Mouse (Mus musculus) midbrain, embryonic 12.5 days (tissue): ENCODE data around the gene Gm10271. TPM values are rescaled to one million over a fixed set of nuclear protein-coding genes. Genes with fewer than 3 reads are reported as not detected.

Experiments
- ATAC-seq: fragments of 200-750 bp; cut with Nextera tagmentation; 2 replicates; pipeline ENCODE4 v1.8.0; 2017; ENCODE audit warnings: low read depth, moderate TSS enrichment, moderate library complexity; ENCODE audit not compliant: low FRiP score
- H3K27ac ChIP-seq: fragments of 300-500 bp; sonication (generic); replicated peaks from 2 replicates; pipeline ENCODE4 v1.5.1; 2016; ENCODE audit warnings: mild to moderate bottlenecking
- H3K27me3 ChIP-seq: fragments of 300-500 bp; sonication (generic); 2 replicates; pipeline ENCODE4 v1.6.1; 2016; ENCODE audit warnings: mild to moderate bottlenecking
- H3K36me3 ChIP-seq: fragments of 300-500 bp; sonication (generic); 2 replicates; pipeline ENCODE4 v1.6.1; 2016
- H3K4me1 ChIP-seq: fragments of 300-500 bp; sonication (generic); 2 replicates; pipeline ENCODE4 v1.6.1; 2016
- H3K4me2 ChIP-seq: fragments of 300-500 bp; sonication (generic); replicated peaks from 2 replicates; pipeline ENCODE4 v1.6.1; 2016; ENCODE audit warnings: mild to moderate bottlenecking, moderate library complexity
- H3K4me3 ChIP-seq: fragments of 300-500 bp; sonication (generic); 2 replicates; pipeline ENCODE4 v1.5.1; 2016; ENCODE audit warnings: mild to moderate bottlenecking
- H3K9ac ChIP-seq: fragments of 300-500 bp; sonication (generic); replicated peaks from 2 replicates; pipeline ENCODE4 v1.6.1; 2016; ENCODE audit warnings: mild to moderate bottlenecking, moderate library complexity
- H3K9me3 ChIP-seq: fragments of 300-500 bp; sonication (generic); 2 replicates; pipeline ENCODE4 v1.6.1; 2016; ENCODE audit warnings: mild to moderate bottlenecking
- WGBS: fragments of 180-500 bp; shearing (Covaris S2); methylation state at CpG from one replicate; pipeline ENCODE4 v1.1.7; 2016; 5-methylcytosine and 5-hydroxymethylcytosine counted together
- polyA plus RNA-seq: library from polyadenylated mRNA; unstranded; fragments of >200 nt; fragmentation: Nextera tagmentation; extraction: Ambion mirVana; gene quantifications from 2 replicates; pipeline ENCODE4 v1.2.1, GENCODE M21; 2016

Gene Gm10271
- polyA plus RNA-seq, 1 experiment from 2014 or later, result not detected

GRCm38 (mm10) chr10:116949111-116950008, 23.0 kb downstream of the Gm10271 start:
- Histone ChIP-seq H3K4me2 (peak overlapping the region; percentile 59), H3K4me1 (peaks cover 13% of the 10 kb centered on the region), H3K9ac (peak overlapping the region; percentile 91), H3K4me3 (peak overlapping the region; percentile 93), H3K9me3 (no peaks in the 10 kb centered on the region), H3K27me3 (no peaks in the 10 kb centered on the region), H3K36me3 (no peaks in the 10 kb centered on the region), H3K27ac (peak overlapping the region; percentile 93)
- ATAC-seq, result peak; percentile 38
- WGBS, result under 1% methylated on average over 44 of the region's 44 CpGs

- no peak for ATAC-seq
- H3K9ac ChIP-seq, result no peak overlapping the region
Observed at GRCm38 (mm10) chr10:116948414-116948813, 24.0 kb downstream of the Gm10271 start.

GRCm38 (mm10) chr10:116944940-116945339, 27.5 kb downstream of the Gm10271 start:
- Histone ChIP-seq H3K4me2 (no peak overlapping the region), H3K36me3 (peaks cover 10% of the 10 kb centered on the region), H3K27me3 (no peaks in the 10 kb centered on the region), H3K27ac (no peak overlapping the region), H3K4me1 (peaks cover 8% of the 10 kb centered on the region), H3K9ac (no peak overlapping the region), H3K4me3 (no peak overlapping the region), H3K9me3 (0 out of 2 replicates have a peak, but pooled peaks cover 5% of the 10 kb centered on the region)
- WGBS, result 81% methylated on average over 10 of the region's 10 CpGs
- no peak for ATAC-seq

More at GRCm38 (mm10) chr10:116948414-116948813, 24.0 kb downstream of the Gm10271 start:
- Histone ChIP-seq H3K4me3 (no peak overlapping the region), H3K36me3 (no peaks in the 10 kb centered on the region), H3K9me3 (no peaks in the 10 kb centered on the region), H3K27ac (no peak overlapping the region), H3K4me2 (peak overlapping the region; percentile 59), H3K4me1 (peaks cover 13% of the 10 kb centered on the region), H3K27me3 (no peaks in the 10 kb centered on the region)
- 80% methylated on average over 9 of the region's 9 CpGs for WGBS

- no peak overlapping the region for H3K9ac ChIP-seq
- no peak overlapping the region for H3K27ac ChIP-seq
- H3K36me3 ChIP-seq, result peaks cover 12% of the 10 kb centered on the region
- H3K27me3 ChIP-seq, result no peaks in the 10 kb centered on the region
- peaks cover 8% of the 10 kb centered on the region for H3K4me1 ChIP-seq
- no peak overlapping the region for H3K4me3 ChIP-seq
- no peak for ATAC-seq
- WGBS, result 79% methylated on average over 3 of the region's 3 CpGs
- 0 out of 2 replicates have a peak, but pooled peaks cover 5% of the 10 kb centered on the region for H3K9me3 ChIP-seq
- H3K4me2 ChIP-seq, result no peak overlapping the region
Observed at GRCm38 (mm10) chr10:116944144-116944543, 28.3 kb downstream of the Gm10271 start.

- H3K36me3 ChIP-seq, result peaks cover 22% of the 10 kb centered on the region
- no peak overlapping the region for H3K4me3 ChIP-seq
- H3K4me2 ChIP-seq, result no peak overlapping the region
- H3K9ac ChIP-seq, result no peak overlapping the region
- H3K27me3 ChIP-seq, result no peaks in the 10 kb centered on the region
- no peak overlapping the region for H3K27ac ChIP-seq
- no peak for ATAC-seq
- no peaks in the 10 kb centered on the region for H3K4me1 ChIP-seq
- WGBS, result 88% methylated on average over 6 of the region's 6 CpGs
- H3K9me3 ChIP-seq, result 0 out of 2 replicates have a peak, but pooled peaks cover 5% of the 10 kb centered on the region
Observed at GRCm38 (mm10) chr10:116943025-116943424, 29.4 kb downstream of the Gm10271 start.

GRCm38 (mm10) chr10:116935028-116935427, 37.4 kb downstream of the Gm10271 start:
- Histone ChIP-seq H3K27ac (no peak overlapping the region), H3K9me3 (no peaks in the 10 kb centered on the region), H3K27me3 (no peaks in the 10 kb centered on the region), H3K4me3 (no peak overlapping the region), H3K4me2 (no peak overlapping the region), H3K4me1 (no peaks in the 10 kb centered on the region), H3K9ac (no peak overlapping the region), H3K36me3 (peaks cover 49% of the 10 kb centered on the region)
- ATAC-seq, result no peak
- 81% methylated on average over 12 of the region's 12 CpGs for WGBS

- Histone ChIP-seq H3K9me3 (no peaks in the 10 kb centered on the region), H3K4me2 (no peak overlapping the region), H3K9ac (no peak overlapping the region), H3K36me3 (peaks cover 47% of the 10 kb centered on the region), H3K27me3 (no peaks in the 10 kb centered on the region), H3K4me1 (no peaks in the 10 kb centered on the region), H3K27ac (no peak overlapping the region), H3K4me3 (no peak overlapping the region)
- ATAC-seq, result no peak
- WGBS, result 90% methylated on average over 7 of the region's 7 CpGs
Observed at GRCm38 (mm10) chr10:116933794-116934193, 38.6 kb downstream of the Gm10271 start.

- Histone ChIP-seq H3K4me3 (no peak overlapping the region), H3K4me1 (no peaks in the 10 kb centered on the region), H3K9ac (no peak overlapping the region), H3K36me3 (peaks cover 35% of the 10 kb centered on the region), H3K4me2 (no peak overlapping the region), H3K27me3 (no peaks in the 10 kb centered on the region), H3K9me3 (no peaks in the 10 kb centered on the region), H3K27ac (no peak overlapping the region)
- ATAC-seq, result no peak
- WGBS, result 92% methylated on average over 13 of the region's 13 CpGs
Observed at GRCm38 (mm10) chr10:116932418-116932817, 40.0 kb downstream of the Gm10271 start.

- Histone ChIP-seq H3K4me3 (no peak overlapping the region), H3K9ac (no peak overlapping the region), H3K27ac (no peak overlapping the region), H3K9me3 (no peaks in the 10 kb centered on the region), H3K4me1 (no peaks in the 10 kb centered on the region), H3K27me3 (no peaks in the 10 kb centered on the region), H3K4me2 (no peak overlapping the region), H3K36me3 (peaks cover 35% of the 10 kb centered on the region)
- ATAC-seq, result no peak
- 90% methylated on average over 15 of the region's 15 CpGs for WGBS
Observed at GRCm38 (mm10) chr10:116931497-116932179, 40.8 kb downstream of the Gm10271 start.

- H3K4me3 ChIP-seq, result no peak overlapping the region
- no peak overlapping the region for H3K27ac ChIP-seq
- no peak overlapping the region for H3K4me2 ChIP-seq
- no peak for ATAC-seq
- H3K36me3 ChIP-seq, result peaks cover 36% of the 10 kb centered on the region
- no peaks in the 10 kb centered on the region for H3K4me1 ChIP-seq
- WGBS, result 84% methylated on average over 6 of the region's 7 CpGs
- no peaks in the 10 kb centered on the region for H3K27me3 ChIP-seq
- no peak overlapping the region for H3K9ac ChIP-seq
- no peaks in the 10 kb centered on the region for H3K9me3 ChIP-seq
Observed at GRCm38 (mm10) chr10:116930936-116931335, 41.5 kb downstream of the Gm10271 start.

GRCm38 (mm10) chr10:116930506-116930905, 41.9 kb downstream of the Gm10271 start:
- H3K36me3 ChIP-seq, result peaks cover 39% of the 10 kb centered on the region

GRCm38 (mm10) chr10:116928826-116929225, 43.6 kb downstream of the Gm10271 start:
- H3K27ac ChIP-seq, result no peak overlapping the region
- no peak for ATAC-seq
- H3K4me3 ChIP-seq, result no peak overlapping the region
- no peaks in the 10 kb centered on the region for H3K9me3 ChIP-seq
- no peaks in the 10 kb centered on the region for H3K27me3 ChIP-seq
- WGBS, result 93% methylated on average over 3 of the region's 3 CpGs
- H3K36me3 ChIP-seq, result peaks cover 52% of the 10 kb centered on the region
- no peaks in the 10 kb centered on the region for H3K4me1 ChIP-seq
- no peak overlapping the region for H3K4me2 ChIP-seq
- no peak overlapping the region for H3K9ac ChIP-seq

More at GRCm38 (mm10) chr10:116930506-116930905, 41.9 kb downstream of the Gm10271 start:
- Histone ChIP-seq H3K9me3 (no peaks in the 10 kb centered on the region), H3K27me3 (no peaks in the 10 kb centered on the region), H3K9ac (no peak overlapping the region), H3K4me3 (no peak overlapping the region), H3K4me1 (no peaks in the 10 kb centered on the region), H3K4me2 (no peak overlapping the region), H3K27ac (no peak overlapping the region)
- no peak for ATAC-seq
- WGBS, result 90% methylated on average over 7 of the region's 7 CpGs
